Mouse (Mus musculus) kidney, postnatal 10 days (tissue): ENCODE results near the gene Gm47189.
A peak's percentile ranks its signal among the peaks of the same experiment; 100 is the strongest.
"Not testable (repeated sequence)": the region's sequence is repeated elsewhere in the genome, so short reads cannot be mapped to it uniquely, and the experiment has no call there.

Experiments used
- DNase-seq: peaks from one replicate; pipeline ENCODE4 v3.0.0; 2021; ENCODE audit warnings: mixed read lengths

Gene Gm47189

DNA sequence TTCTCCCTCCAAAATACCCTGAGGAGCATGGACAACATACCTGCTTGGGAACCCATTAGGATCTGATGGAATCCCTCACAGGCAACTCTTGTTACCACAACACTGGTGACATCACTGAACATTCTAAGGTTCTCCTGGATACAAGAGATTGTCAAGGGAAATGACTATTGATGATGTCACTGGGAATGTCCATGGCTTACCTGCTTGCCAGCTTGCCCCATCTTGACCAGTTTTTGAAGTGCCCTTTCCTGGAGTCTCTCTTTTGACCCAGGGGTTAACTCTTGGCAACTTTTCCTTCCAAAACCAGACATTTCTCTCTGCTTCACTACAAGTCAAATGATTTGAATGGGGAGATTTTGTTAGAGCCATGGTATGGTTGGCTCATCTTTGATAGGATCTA is at the start of gene Gm47189:
Gm47189 (minus strand) TSS at position 101 of the 400 bp plus-strand sequence.
- not testable (repeated sequence) for DNase-seq

DNA sequence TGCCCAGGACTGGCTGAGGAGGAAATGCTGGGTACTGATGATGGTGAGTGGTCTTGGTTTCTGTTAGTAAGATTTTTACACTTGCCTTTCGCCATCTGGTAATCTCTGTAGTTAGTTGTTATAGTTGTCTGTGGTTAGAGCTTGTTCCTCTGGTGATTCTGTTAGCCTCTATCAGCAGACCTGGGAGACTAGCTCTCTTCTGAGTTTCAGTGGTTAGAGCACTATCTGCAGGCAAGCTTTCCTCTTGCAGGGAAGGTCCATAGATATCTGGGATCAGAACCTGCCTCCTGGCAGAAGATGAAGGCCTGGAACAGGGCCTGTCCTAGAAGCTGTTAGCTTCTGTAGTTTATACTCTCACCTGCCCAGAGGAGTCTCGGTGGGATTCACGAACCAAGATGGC is 16.3 kb downstream of the Gm47189 start:
- DNase-seq = peak; percentile 2

DNA sequence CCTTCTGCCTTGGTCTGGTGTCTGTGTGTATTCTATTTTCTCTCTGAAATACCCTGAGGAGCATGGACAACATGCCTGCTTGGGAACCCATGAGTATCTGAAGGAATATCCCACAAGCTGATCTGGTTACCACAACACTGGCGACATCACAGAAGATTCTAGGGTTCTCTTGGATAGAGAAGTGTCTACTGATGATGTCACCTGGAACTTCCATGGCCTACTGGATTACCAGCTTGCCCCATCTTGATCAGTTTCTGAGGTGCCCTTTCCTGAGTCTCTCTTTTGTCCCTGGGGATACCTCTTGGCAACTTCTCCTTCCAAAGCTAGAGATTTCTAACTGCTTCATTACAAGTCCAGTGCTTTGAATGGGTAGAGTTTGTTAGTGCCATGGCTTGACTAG is 21.7 kb downstream of the Gm47189 start, which contains the start of gene Gm7929:
Gm7929 (minus strand) TSS at position 101 of the 400 bp plus-strand sequence.
- DNase-seq = not testable (repeated sequence)

DNA sequence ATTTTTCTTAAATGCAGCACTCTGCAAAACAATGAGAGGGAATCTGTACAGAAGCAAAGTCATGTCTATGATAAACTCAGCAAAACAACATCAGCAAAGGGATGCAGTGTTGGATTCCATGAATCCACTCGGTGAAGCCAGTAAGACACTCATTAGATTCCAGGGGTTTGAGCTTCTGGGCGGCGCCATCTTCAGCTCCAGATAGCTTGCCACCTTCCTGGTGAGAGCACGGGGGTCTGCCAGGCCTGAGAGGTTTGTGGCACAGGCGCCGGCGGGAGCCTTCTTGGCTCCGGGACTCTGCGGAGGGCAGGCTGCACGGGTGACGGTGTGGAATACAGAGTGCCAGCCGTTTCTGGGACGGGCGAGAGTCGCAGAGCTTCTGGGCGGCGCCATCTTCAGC is 48.8 kb downstream of the Gm47189 start:
- not testable (repeated sequence) for DNase-seq

DNA sequence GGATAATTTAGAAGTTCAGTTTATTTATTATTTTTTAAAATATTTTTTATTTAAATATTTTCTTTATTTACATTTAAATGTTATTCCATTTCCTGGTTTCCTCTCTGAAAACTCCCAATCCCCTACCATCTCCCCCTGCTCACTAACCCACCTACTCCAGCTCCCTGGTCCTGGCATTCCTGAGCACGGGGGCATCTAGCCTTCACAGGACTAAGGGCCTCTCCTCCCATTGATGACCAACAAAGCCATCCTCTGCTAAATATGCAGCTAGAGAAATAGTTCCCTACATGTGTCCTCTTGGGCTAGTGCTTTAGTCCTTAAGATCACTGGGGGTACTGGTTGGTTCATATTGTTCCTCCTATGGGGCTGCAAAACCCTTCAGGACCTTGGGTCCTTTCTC is 55.1 kb downstream of the Gm47189 start:
- not testable (repeated sequence) for DNase-seq
